Mouse (Mus musculus) limb, embryonic 14.5 days (tissue): Measurements from ENCODE around the gene Capn2. TPM values are rescaled to one million over a fixed set of nuclear protein-coding genes. Genes with fewer than 3 reads are reported as not detected.

Experiments
- ATAC-seq: fragments of 200-750 bp; cut with Nextera tagmentation; 2 replicates; pipeline ENCODE4 v1.8.0; 2017; ENCODE audit warnings: low read depth, moderate number of reproducible peaks, moderate TSS enrichment; ENCODE audit not compliant: low FRiP score
- DNase-seq: peaks from one replicate; pipeline ENCODE4 v3.0.0-alpha.2; 2015; ENCODE audit warnings: low spot score
- H3K27ac ChIP-seq: fragments of 300-500 bp; sonication (generic); replicated peaks from 2 replicates; pipeline ENCODE4 v1.5.1; 2014; ENCODE audit warnings: low read depth, mild to moderate bottlenecking, low read length, moderate library complexity, mixed read lengths
- H3K27me3 ChIP-seq: fragments of 300-500 bp; sonication (generic); 2 replicates; pipeline ENCODE4 v1.6.1; 2014; ENCODE audit warnings: low read length, mixed read lengths; ENCODE audit not compliant: control insufficient read depth, insufficient read depth
- H3K36me3 ChIP-seq: fragments of 300-500 bp; sonication (generic); 2 replicates; pipeline ENCODE4 v1.6.1; 2014; ENCODE audit warnings: mild to moderate bottlenecking, low read length, moderate library complexity, mixed read lengths; ENCODE audit not compliant: control insufficient read depth, insufficient read depth
- H3K4me1 ChIP-seq: fragments of 300-500 bp; sonication (generic); 2 replicates; pipeline ENCODE4 v1.6.1; 2014; ENCODE audit warnings: antibody characterized with exemption, low read length, mixed read lengths; ENCODE audit not compliant: control insufficient read depth, insufficient read depth
- H3K4me2 ChIP-seq: fragments of 300-500 bp; sonication (generic); replicated peaks from 2 replicates; pipeline ENCODE4 v1.6.1; 2014; ENCODE audit warnings: low read depth, mild to moderate bottlenecking, low read length, moderate library complexity; ENCODE audit not compliant: severe bottlenecking
- H3K4me3 ChIP-seq: fragments of 300-500 bp; sonication (generic); replicated peaks from 2 replicates; pipeline ENCODE4 v1.5.1; 2014; ENCODE audit warnings: low read length
- H3K9ac ChIP-seq: fragments of 300-500 bp; sonication (generic); 2 replicates; pipeline ENCODE4 v1.6.1; 2014; ENCODE audit warnings: mild to moderate bottlenecking, low read depth, low read length, moderate library complexity; ENCODE audit not compliant: severe bottlenecking
- H3K9me3 ChIP-seq: fragments of 300-500 bp; sonication (generic); 2 replicates; pipeline ENCODE4 v1.6.1; 2016; ENCODE audit warnings: low read length; ENCODE audit not compliant: control insufficient read depth
- POLR2A ChIP-seq: fragments of 200-500 bp; IDR thresholded peaks from 2 replicates; pipeline ENCODE4 v1.8.0; 2012; ENCODE audit warnings: inconsistent platforms, mild to moderate bottlenecking, moderate library complexity, borderline replicate concordance; ENCODE audit not compliant: insufficient read depth, insufficient read length; ENCODE audit errors: extremely low read depth
- WGBS: fragments of 180-500 bp; shearing (Covaris S2); extraction: QIAGEN DNeasy Blood & Tissue Kit; methylation state at CpG from one replicate; pipeline ENCODE4 v1.1.7; 2014; 5-methylcytosine and 5-hydroxymethylcytosine counted together
- polyA plus RNA-seq, 2 experiments: library from polyadenylated mRNA; depleted of rRNA in 1 of 2; stranded (reverse) in 1 of 2; unstranded in 1 of 2; fragments of >200 nt; fragmentation: Nextera tagmentation in 1 of 2; extraction: Ambion mirVana in 1 of 2; gene quantifications; 2 replicates each; pipeline versions ENCODE4 v1.2.1 to v1.2.3; 2012 to 2014

Capn2 gene
- polyA plus RNA-seq, 2 experiments = 90.5 to 119 TPM

- Histone ChIP-seq H3K27me3 (no peaks in the 10 kb centered on the region), H3K36me3 (peaks cover 3% of the 10 kb centered on the region; the same call in 1 of the 2 replicates), H3K4me2 (no peak overlapping the region), H3K9ac (no peak overlapping the region), H3K27ac (no peak overlapping the region), H3K4me3 (no peak overlapping the region), H3K9me3 (no peaks in the 10 kb centered on the region), H3K4me1 (peaks cover 10% of the 10 kb centered on the region; the same call in 1 of the 2 replicates)
- no peak for TF ChIP-seq POLR2A
- no peak for DNase-seq
- no peak for ATAC-seq
- WGBS = 57% methylated on average over 2 of the region's 2 CpGs
Measured at GRCm38 (mm10) chr1:182424274-182424673, 93.1 kb downstream of the Capn2 start.

GRCm38 (mm10) chr1:182419481-182419880 lies 97.9 kb downstream of the Capn2 start:
- H3K36me3 ChIP-seq = no peaks in the 10 kb centered on the region
- H3K4me1 ChIP-seq = peaks cover 5% of the 10 kb centered on the region; the same call in 1 of the 2 replicates
- H3K4me2 ChIP-seq = no peak overlapping the region
- no peak for TF ChIP-seq POLR2A
- 77% methylated on average over 3 of the region's 3 CpGs for WGBS
- no peaks in the 10 kb centered on the region for H3K9me3 ChIP-seq
- ATAC-seq (no peak), DNase-seq (no peak)
- H3K9ac ChIP-seq = no peak overlapping the region
- H3K27me3 ChIP-seq = no peaks in the 10 kb centered on the region
- H3K4me3 ChIP-seq = no peak overlapping the region
- no peak overlapping the region for H3K27ac ChIP-seq

Other genes with a start within 250 kb of the Capn2 start
- 69.5 and 87.3 TPM in 2 replicates for gene Degs1, start 234.8 kb downstream of the Capn2 start, polyA plus RNA-seq (2012; rRNA removed)
- gene Degs1, start 234.8 kb downstream of the Capn2 start, polyA plus RNA-seq (2014; fragmentation: Nextera tagmentation; extraction: Ambion mirVana) = 144 and 150 TPM in 2 replicates
- 19.0 and 22.9 TPM in 2 replicates for gene Fbxo28, start 176.0 kb downstream of the Capn2 start, polyA plus RNA-seq (2012; rRNA removed)
- 26.0 and 26.9 TPM in 2 replicates for gene Fbxo28, start 176.0 kb downstream of the Capn2 start, polyA plus RNA-seq (2014; fragmentation: Nextera tagmentation; extraction: Ambion mirVana)
- gene Trp53bp2, start 108.4 kb downstream of the Capn2 start, polyA plus RNA-seq (2012; rRNA removed) = 25.9 and 41.3 TPM in 2 replicates
- gene Trp53bp2, start 108.4 kb downstream of the Capn2 start, polyA plus RNA-seq (2014; fragmentation: Nextera tagmentation; extraction: Ambion mirVana) = 24.0 and 28.8 TPM in 2 replicates
- gene Capn8, start 47.4 kb upstream of the Capn2 start, polyA plus RNA-seq (2012; rRNA removed) = 0.08 TPM in 2 replicates
- 0.08 TPM in 1 of 2 replicates, not detected in the other for gene Capn8, start 47.4 kb upstream of the Capn2 start, polyA plus RNA-seq (2014; fragmentation: Nextera tagmentation; extraction: Ambion mirVana)
- gene Ccdc185, start 231.6 kb upstream of the Capn2 start, polyA plus RNA-seq (2012; rRNA removed) = not detected in 2 replicates
- gene Ccdc185, start 231.6 kb upstream of the Capn2 start, polyA plus RNA-seq (2014; fragmentation: Nextera tagmentation; extraction: Ambion mirVana) = not detected in 2 replicates
- gene Susd4, start 246.3 kb upstream of the Capn2 start, polyA plus RNA-seq (2012; rRNA removed) = 14.0 and 16.7 TPM in 2 replicates
- 17.7 and 18.7 TPM in 2 replicates for gene Susd4, start 246.3 kb upstream of the Capn2 start, polyA plus RNA-seq (2014; fragmentation: Nextera tagmentation; extraction: Ambion mirVana)